Mouse (Mus musculus) liver, embryonic 14.5 days (tissue): ENCODE measurements around the gene Sigirr.

Experiments used
- CTCF ChIP-seq: IDR thresholded peaks from 2 replicates; pipeline ENCODE4 v1.5.1; 2016; ENCODE audit warnings: antibody characterized with exemption, low read depth, control low read depth
- EP300 ChIP-seq: IDR thresholded peaks from 2 replicates; pipeline ENCODE4 v1.6.1; 2016; ENCODE audit warnings: antibody characterized with exemption, low read depth

GRCm38 (mm10) chr7:141046931-141047580, 53.3 kb downstream of the Sigirr start:
- TF ChIP-seq EP300, result peak; percentile 71
- no peak for TF ChIP-seq CTCF
